Mouse (Mus musculus): Measurements from ENCODE around the gene Dtd2. TPM values are rescaled to one million over a fixed set of nuclear protein-coding genes. Genes with fewer than 3 reads are reported as not detected.

Dtd2 gene
- polyA plus RNA-seq, 1 experiment = 7.0 TPM

GRCm38 (mm10) chr12:52014494-52015029, 8.3 kb upstream of the Dtd2 start:
- Histone ChIP-seq H3K27ac (ENCODE audit: control insufficient read depth, insufficient read depth, low read depth, low read length, poor library complexity) (no peak overlapping the region), H3K4me3 (replicated peaks; ENCODE audit: control insufficient read depth, low read depth, low read length) (no peak overlapping the region), H3K4me1 (ENCODE audit: control insufficient read depth, insufficient read depth, low read length) (no peaks in the 10 kb centered on the region)
- no peak for TF ChIP-seq CTCF (IDR thresholded peaks at IDR 0.05; ENCODE audit: control insufficient read depth, insufficient read depth, low read length)
- no peak for TF ChIP-seq POLR2A (IDR thresholded peaks at IDR 0.05; ENCODE audit: borderline replicate concordance, control insufficient read depth, low read depth, low read length)
- WGBS = 85% methylated on average over 7 of the region's 7 CpGs

DNA sequence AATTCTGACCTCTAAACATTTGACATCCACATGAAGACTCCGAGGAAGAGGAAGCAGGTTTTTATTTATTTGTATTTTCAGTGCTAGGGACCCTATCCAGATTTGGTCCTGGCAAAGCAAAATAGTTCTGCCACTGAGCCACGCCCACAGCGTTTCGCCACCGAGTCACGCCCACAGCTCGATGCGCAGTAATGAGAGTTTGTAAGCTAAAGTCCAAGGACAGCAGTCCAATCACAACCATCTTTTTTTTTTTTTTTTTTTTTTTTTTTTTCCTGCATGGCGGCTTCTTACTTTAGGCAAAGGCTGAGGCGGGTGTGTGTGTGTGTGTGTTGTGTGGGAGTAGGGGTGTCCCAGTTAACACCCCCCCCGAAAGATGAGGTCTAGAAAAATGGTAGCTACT, 7.7 kb upstream of the Dtd2 start:
- Histone ChIP-seq H3K4me1 (ENCODE audit: control insufficient read depth, insufficient read depth, low read length) (no peaks in the 10 kb centered on the region), H3K27ac (ENCODE audit: control insufficient read depth, insufficient read depth, low read depth, low read length, poor library complexity) (no peak overlapping the region), H3K4me3 (replicated peaks; ENCODE audit: control insufficient read depth, low read depth, low read length) (no peak overlapping the region)
- TF ChIP-seq CTCF (IDR thresholded peaks at IDR 0.05; ENCODE audit: control insufficient read depth, insufficient read depth, low read length) = no peak
- TF ChIP-seq POLR2A (IDR thresholded peaks at IDR 0.05; ENCODE audit: borderline replicate concordance, control insufficient read depth, low read depth, low read length) = no peak
- WGBS = 70% methylated on average over 11 of the region's 11 CpGs

- 46% methylated on average over 9 of the region's 9 CpGs for WGBS
- no peak for TF ChIP-seq CTCF (IDR thresholded peaks at IDR 0.05; ENCODE audit: control insufficient read depth, insufficient read depth, low read length)
- TF ChIP-seq POLR2A (IDR thresholded peaks at IDR 0.05; ENCODE audit: borderline replicate concordance, control insufficient read depth, low read depth, low read length) = no peak
- H3K4me3 ChIP-seq (replicated peaks; ENCODE audit: control insufficient read depth, low read depth, low read length) = no peak overlapping the region
- H3K27ac ChIP-seq (ENCODE audit: control insufficient read depth, insufficient read depth, low read depth, low read length, poor library complexity) = no peak overlapping the region
- H3K4me1 ChIP-seq (ENCODE audit: control insufficient read depth, insufficient read depth, low read length) = no peaks in the 10 kb centered on the region
These were observed 7.0 kb upstream of the Dtd2 start for GRCm38 (mm10) chr12:52013274-52013673.

DNA sequence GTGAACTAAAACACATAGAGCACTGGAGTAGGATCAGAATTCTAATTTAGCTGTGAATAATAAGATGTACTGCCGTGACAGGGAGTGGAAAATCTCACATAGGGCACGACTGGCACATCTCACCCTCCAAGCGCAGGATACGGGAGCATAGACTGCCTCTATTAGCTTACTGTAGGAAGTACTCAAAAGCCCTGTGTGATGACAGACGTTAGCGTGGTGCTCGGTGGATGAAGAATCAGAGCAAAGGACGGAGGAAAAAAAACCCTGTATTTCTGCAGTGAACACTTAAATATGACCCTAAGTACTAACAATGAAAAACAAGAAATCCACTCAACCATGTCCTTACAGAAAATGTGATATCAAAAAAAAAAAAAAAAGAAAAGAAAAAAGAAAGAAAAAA, 5.9 kb upstream of the Dtd2 start:
- no peaks in the 10 kb centered on the region for H3K4me1 ChIP-seq (ENCODE audit: control insufficient read depth, insufficient read depth, low read length)
- WGBS = 77% methylated on average over 8 of the region's 8 CpGs
- no peak for TF ChIP-seq POLR2A (IDR thresholded peaks at IDR 0.05; ENCODE audit: borderline replicate concordance, control insufficient read depth, low read depth, low read length)
- TF ChIP-seq CTCF (IDR thresholded peaks at IDR 0.05; ENCODE audit: control insufficient read depth, insufficient read depth, low read length) = no peak
- no peak overlapping the region for H3K4me3 ChIP-seq (replicated peaks; ENCODE audit: control insufficient read depth, low read depth, low read length)
- no peak overlapping the region for H3K27ac ChIP-seq (ENCODE audit: control insufficient read depth, insufficient read depth, low read depth, low read length, poor library complexity)

GRCm38 (mm10) chr12:52010630-52010961, 4.3 kb upstream of the Dtd2 start:
- no peak overlapping the region for H3K4me3 ChIP-seq (replicated peaks; ENCODE audit: control insufficient read depth, low read depth, low read length)
- no peaks in the 10 kb centered on the region for H3K4me1 ChIP-seq (ENCODE audit: control insufficient read depth, insufficient read depth, low read length)
- no peak overlapping the region for H3K27ac ChIP-seq (ENCODE audit: control insufficient read depth, insufficient read depth, low read depth, low read length, poor library complexity)
- 54% methylated on average over 2 of the region's 2 CpGs for WGBS
- TF ChIP-seq POLR2A (IDR thresholded peaks at IDR 0.05; ENCODE audit: borderline replicate concordance, control insufficient read depth, low read depth, low read length) (no peak), CTCF (IDR thresholded peaks at IDR 0.05; ENCODE audit: control insufficient read depth, insufficient read depth, low read length) (no peak)

DNA sequence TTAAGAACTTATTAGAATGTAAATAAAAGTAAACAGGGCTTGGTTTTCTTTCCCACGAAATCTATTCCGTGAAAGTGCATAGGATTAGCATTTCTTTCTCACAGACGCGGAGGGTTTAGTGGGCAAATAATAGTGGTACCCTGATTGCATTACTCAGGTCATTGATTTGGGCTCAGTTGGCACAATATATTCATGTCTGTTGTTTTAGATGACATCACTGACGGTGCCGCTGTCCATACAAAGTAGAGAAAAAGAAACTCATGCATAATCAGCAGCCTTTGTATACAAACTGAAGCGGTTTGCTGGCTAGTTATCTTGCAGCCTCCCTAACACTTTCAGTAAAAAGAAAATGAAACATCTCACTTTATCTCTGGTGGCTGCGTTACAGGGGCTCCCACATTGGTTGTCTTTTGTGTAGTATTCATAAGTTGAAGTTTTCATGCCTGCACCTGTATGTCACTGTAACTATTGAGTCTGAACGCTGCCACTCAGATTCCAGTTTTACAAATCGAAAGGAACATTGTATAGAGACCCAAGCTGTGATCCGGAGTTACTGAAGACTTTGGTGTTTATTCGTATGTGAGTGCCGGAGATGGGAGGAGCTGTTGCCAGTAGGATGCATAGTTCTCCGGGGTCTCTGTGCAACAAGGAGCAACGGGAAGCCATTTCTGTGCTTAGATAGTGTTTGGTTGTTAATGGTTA, 3.8 kb upstream of the Dtd2 start:
- no peaks in the 10 kb centered on the region for H3K4me1 ChIP-seq (ENCODE audit: control insufficient read depth, insufficient read depth, low read length)
- 71% methylated on average over 15 of the region's 15 CpGs for WGBS
- no peak for TF ChIP-seq POLR2A (IDR thresholded peaks at IDR 0.05; ENCODE audit: borderline replicate concordance, control insufficient read depth, low read depth, low read length)
- TF ChIP-seq CTCF (IDR thresholded peaks at IDR 0.05; ENCODE audit: control insufficient read depth, insufficient read depth, low read length) = no peak
- no peak overlapping the region for H3K4me3 ChIP-seq (replicated peaks; ENCODE audit: control insufficient read depth, low read depth, low read length)
- no peak overlapping the region for H3K27ac ChIP-seq (ENCODE audit: control insufficient read depth, insufficient read depth, low read depth, low read length, poor library complexity)

- WGBS = 27% methylated on average over 5 of the region's 5 CpGs
- no peak overlapping the region for H3K27ac ChIP-seq (ENCODE audit: control insufficient read depth, insufficient read depth, low read depth, low read length, poor library complexity)
- no peaks in the 10 kb centered on the region for H3K4me1 ChIP-seq (ENCODE audit: control insufficient read depth, insufficient read depth, low read length)
- TF ChIP-seq CTCF (IDR thresholded peaks at IDR 0.05; ENCODE audit: control insufficient read depth, insufficient read depth, low read length) (no peak), POLR2A (IDR thresholded peaks at IDR 0.05; ENCODE audit: borderline replicate concordance, control insufficient read depth, low read depth, low read length) (no peak)
- H3K4me3 ChIP-seq (replicated peaks; ENCODE audit: control insufficient read depth, low read depth, low read length) = peak overlapping the region; percentile 98
These were observed 313 bp upstream of the Dtd2 start for GRCm38 (mm10) chr12:52006633-52006994.

- no peaks in the 10 kb centered on the region for H3K4me1 ChIP-seq (ENCODE audit: control insufficient read depth, insufficient read depth, low read length)
- 70% methylated on average over 3 of the region's 3 CpGs for WGBS
- TF ChIP-seq POLR2A (IDR thresholded peaks at IDR 0.05; ENCODE audit: borderline replicate concordance, control insufficient read depth, low read depth, low read length) (no peak), CTCF (IDR thresholded peaks at IDR 0.05; ENCODE audit: control insufficient read depth, insufficient read depth, low read length) (no peak)
- no peak overlapping the region for H3K4me3 ChIP-seq (replicated peaks; ENCODE audit: control insufficient read depth, low read depth, low read length)
- no peak overlapping the region for H3K27ac ChIP-seq (ENCODE audit: control insufficient read depth, insufficient read depth, low read depth, low read length, poor library complexity)
These were observed 3.6 kb downstream of the Dtd2 start for GRCm38 (mm10) chr12:52002746-52003145.

DNA sequence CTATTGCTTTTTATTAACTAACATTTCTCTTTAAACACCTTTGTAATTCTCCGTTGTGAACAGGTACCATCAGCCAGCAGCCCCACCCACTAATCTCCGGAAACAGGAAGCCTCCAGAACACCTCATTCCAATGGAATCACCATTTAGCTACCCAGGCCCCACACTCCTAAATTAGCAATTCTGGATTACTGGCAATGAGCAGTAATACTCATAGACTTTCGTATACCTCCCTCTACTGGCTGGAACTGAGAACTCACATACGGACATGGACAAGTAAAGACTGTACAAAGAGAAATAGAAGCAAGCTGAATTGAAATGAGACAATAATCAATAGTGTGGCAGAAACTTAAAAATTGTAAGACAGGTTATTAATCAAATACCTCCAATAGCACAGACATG, 4.8 kb downstream of the Dtd2 start:
- H3K4me1 ChIP-seq (ENCODE audit: control insufficient read depth, insufficient read depth, low read length) = no peaks in the 10 kb centered on the region
- no peak for TF ChIP-seq POLR2A (IDR thresholded peaks at IDR 0.05; ENCODE audit: borderline replicate concordance, control insufficient read depth, low read depth, low read length)
- TF ChIP-seq CTCF (IDR thresholded peaks at IDR 0.05; ENCODE audit: control insufficient read depth, insufficient read depth, low read length) = no peak
- H3K4me3 ChIP-seq (replicated peaks; ENCODE audit: control insufficient read depth, low read depth, low read length) = no peak overlapping the region
- WGBS = 12% methylated on average over 4 of the region's 4 CpGs
- H3K27ac ChIP-seq (ENCODE audit: control insufficient read depth, insufficient read depth, low read depth, low read length, poor library complexity) = no peak overlapping the region
